Mouse (Mus musculus) cerebellum, adult 8-10 months (tissue): ENCODE data around the gene Pmel.
"Not testable (repeated sequence)": the region's sequence is repeated elsewhere in the genome, so short reads cannot be mapped to it uniquely, and the experiment has no call there.

Source experiments
- DNase-seq: peaks from one replicate; pipeline ENCODE4 v3.0.0; 2022

Pmel gene

DNA sequence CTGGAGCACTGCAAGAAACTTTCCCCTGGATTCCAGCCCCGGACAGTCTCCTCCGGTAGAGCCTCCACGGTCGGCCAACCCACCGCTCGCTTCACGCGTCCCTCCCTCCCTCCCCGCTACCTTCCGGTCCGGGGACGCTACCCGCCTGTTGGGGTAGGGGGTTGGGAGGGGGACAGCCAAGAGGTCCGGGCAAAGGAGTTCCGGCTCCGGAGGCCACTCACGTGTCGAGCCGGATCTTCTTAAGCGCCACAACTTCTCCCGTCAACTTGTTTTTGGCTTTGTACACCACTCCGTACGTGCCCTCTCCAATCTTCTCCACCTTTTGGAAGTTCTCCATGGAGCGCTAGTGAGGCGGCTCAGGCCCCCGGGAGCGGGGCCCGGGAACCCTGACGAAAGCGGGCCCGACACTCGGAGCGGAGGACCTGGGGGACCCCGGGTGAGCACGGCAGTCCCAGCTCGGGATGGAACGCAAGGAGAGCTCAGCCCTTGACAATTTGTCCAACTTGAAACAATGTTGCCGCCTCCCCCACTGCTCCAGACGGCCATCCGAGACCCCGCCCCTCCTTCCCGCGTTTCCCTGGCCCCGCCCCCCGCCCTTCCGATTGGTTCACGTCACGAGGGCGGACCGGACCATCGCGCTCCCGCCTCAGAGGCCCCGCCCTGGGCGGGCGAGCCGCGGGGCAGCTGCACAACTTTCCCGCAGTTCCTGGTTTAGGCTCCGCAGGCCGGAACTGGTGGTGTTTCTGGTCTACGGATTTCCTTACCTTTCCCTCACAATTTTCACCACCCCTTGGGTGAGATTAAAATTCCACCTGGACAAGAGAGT lies 709 bp downstream of the Pmel start, which contains the start of gene Cdk2:
Gene Cdk2 (minus strand): TSS at position 541 of the 826 bp plus-strand sequence.
- DNase-seq = peak; percentile 80

DNA sequence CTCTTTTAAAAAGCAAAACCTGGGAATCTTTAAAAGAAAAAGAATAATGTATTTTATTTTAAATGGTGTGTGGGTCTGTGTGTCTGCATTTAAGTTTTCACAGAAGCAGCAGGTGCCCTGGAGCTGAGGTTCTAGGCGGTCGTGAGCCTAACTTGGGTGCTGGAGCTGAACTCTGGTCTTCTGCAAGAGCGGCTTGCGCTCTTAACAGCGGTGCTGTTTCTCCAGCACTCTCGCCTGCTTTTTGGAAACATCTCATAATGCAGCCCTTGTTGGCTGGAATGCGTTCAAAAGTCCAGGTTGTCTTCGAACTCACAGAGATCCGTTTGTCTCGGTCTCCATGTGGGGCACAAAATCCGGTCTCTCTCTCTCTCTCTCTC lies 1.3 kb downstream of the Pmel start:
- no peak for DNase-seq

DNA sequence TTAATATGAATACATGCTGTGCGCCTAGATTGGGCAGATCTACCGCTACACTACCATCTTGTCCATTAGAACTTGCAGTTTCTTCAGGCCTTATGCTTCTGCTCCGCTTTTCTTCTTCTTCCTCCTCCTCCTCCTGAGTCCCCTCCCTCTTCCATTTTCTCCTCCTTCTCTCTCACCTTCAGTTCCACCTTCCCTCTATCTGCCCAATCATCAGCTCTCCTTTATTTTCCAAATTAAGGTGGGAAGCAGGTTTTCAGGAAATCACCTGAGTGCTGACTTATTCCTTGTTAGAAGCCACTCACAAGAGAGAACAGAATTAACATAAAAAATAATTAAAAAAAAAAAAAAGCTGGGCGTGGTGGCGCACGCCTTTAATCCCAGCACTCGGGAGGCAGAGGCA lies 7.3 kb downstream of the Pmel start:
- DNase-seq = not testable (repeated sequence)

DNA sequence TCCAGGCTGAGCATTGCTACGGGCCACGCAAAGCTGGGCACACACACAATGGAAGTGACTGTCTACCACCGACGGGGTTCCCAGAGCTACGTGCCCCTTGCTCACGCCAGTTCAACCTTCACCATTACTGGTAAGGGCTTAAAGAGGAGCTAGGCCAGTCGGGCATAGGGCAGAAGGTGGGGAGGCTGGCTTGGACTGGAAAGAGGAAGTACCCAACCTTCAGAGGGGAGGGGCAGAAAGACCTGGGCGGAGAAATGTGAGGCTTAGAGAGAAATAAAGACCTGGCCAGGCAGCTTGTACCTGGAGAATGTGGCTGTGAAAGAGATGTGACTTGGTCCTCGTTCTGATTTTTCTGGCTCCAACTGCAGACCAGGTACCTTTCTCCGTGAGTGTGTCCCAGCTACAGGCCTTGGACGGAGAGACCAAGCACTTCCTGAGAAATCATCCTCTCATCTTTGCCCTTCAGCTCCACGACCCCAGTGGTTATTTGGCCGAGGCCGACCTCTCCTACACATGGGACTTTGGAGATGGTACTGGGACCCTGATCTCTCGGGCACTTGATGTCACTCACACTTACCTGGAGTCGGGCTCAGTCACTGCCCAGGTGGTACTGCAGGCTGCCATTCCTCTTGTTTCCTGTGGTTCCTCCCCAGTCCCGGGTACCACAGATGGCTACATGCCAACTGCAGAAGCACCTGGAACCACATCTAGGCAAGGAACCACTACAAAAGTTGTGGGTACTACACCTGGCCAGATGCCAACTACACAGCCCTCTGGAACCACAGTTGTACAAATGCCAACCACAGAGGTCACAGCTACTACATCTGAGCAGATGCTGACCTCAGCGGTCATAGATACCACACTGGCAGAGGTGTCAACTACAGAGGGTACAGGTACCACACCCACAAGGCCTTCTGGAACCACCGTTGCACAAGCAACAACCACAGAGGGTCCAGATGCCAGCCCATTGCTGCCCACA lies 11.9 kb downstream of the Pmel start:
- DNase-seq = no peak

DNA sequence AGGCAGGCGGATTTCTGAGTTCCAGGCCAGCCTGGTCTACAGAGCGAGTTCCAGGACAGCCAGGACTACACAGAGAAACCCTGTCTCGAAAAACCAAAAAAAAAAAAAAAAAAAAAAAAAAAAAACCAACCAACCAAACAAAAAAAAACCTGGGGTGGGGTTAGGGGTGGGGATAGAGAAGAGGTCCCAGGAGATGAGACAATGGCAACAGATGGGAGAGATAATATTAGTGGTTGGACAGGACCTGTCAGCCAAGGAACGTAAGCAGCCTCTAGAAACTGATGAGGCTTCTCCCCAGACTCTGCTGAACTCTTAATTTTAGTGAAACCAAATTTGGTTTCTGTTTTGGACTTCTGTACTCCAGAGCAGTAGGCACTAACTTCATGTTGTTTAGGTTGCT lies 21.5 kb downstream of the Pmel start:
- DNase-seq = not testable (repeated sequence)

DNA sequence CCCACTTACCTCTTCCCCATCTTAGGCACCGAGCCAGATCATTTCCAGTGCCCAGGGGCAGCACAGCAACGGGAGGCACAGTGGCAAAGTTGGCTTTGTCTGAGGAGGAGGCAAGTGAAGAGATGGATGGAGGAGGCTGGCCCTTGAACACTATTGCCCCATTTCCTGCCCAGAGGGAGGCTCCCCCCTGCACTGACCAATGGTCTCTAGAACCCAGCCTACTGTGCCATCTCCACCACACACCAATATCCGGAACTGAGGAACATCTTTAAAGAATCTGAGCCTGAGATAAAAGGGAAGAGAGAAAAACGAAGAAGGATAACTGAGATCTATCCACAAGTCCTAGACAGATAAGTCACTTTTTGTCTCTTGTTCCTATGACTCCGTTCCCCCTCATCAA lies 24.1 kb downstream of the Pmel start:
- DNase-seq = no peak

DNA sequence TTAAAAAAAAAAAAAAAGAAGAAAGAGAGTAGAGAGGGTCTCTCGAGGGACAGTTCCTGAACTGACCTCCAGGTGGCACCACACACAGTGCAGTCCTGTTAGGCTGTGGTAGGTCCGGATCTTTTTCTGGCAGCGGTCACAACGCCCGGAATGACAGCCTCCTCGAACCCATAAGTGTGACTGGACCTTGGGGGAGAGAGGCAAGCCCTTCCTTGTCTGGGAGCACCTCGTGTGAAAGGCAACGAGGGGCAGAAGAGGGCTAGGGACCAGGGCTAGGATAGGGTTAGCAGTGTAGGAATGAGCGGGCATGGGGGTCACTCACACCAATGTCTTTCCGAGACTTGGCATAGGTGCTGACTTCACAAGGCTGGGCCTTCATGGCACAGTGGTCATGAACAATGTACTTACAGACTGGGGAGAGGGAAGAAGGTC lies 27.0 kb downstream of the Pmel start:
- peak; percentile 71 for DNase-seq

DNA sequence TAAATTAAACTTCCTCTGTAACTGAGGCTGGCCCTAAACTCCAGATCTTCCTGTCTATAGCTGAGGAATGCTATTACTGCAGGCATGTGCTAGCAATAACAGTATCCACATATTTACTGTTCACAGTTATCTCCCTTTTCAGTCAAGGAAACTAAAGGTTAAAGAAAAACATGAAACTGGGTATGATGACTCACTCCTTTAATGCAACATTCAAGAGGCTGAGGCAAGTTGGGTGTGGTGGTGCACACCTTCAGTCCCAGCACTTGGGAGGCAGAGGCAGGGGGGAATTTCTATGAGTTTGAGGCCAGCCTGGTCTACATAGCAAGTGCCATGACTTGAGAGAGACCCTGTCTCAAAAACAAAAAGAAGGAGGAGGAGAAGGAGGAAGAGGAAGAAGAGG lies 28.0 kb downstream of the Pmel start:
- DNase-seq = no peak

DNA sequence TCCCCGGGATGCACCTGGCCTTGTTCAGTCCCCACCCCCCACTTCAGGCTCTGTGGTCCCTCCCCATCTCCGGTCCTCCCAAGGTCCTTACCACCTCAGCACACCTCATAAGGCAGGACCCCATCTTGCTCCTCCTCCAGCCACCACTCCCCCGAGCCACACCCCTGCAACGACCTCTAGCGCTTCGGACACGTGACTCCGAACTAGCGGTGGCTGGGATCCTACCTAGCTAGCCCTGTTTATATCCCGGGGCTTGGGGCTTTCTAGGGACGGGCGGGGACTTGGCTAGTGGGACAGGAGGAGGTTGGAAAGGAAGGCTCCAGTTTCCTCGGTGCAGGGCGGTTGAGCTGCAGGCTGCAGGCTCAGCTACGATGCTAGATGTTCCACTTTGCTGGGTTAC lies 33.4 kb downstream of the Pmel start:
- no peak for DNase-seq

DNA sequence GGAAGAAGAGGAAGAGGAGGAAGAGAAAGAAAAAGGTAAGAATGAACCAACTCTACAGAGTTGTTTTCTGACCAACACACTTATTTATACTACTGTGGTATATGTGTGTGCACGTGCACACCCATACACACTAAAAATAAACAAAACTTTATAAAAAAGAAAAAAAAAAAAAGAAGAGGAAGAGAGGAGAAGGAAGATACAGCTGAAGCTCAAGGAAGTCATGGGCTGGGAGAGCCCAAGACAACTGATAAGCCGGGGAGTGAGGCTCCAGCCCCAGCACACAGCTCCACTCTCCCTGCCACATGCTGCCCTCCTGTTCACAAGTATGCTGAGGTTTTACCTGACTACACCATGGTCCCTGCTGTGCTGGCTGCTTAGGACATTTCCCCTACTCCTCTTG lies 36.3 kb downstream of the Pmel start:
- DNase-seq = no peak

DNA sequence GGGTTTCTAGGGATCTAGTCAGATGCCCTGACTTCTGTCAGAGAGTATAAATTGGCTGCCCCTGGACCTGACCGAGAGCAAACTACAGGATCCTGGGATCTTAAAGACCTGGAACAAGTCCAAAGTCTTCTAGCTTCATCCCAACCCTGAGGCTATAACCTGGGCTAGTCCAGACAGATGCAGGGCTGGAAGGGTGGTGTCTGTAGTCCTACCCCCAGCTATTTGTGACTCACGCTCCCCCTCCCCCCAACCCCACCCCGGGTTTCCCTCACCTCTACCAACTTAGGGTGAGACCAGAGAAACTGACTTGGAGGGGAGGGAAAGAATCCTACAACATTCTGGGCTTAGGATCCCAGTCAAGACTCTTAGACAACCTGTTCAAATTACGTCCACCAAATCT lies 38.6 kb downstream of the Pmel start:
- no peak for DNase-seq

DNA sequence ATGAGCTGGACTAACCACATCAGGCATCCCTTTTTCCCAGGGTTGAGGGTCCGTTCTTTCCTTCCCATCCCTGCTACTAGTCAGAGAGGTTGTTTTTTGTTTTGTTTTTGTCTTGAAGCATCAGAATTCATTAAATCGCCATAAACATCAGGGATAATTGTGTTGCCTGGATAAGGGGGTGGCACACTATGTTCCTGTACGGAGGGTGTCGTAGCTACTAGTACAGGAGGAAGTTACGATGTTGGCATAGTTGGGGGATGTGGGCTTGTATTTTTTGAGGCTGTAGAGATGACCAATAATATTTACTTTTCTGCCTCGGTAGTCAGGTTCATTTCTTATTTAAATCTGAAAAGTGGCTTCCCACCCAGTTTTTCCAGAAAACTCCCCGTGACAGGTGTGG lies 39.2 kb downstream of the Pmel start:
- no peak for DNase-seq

DNA sequence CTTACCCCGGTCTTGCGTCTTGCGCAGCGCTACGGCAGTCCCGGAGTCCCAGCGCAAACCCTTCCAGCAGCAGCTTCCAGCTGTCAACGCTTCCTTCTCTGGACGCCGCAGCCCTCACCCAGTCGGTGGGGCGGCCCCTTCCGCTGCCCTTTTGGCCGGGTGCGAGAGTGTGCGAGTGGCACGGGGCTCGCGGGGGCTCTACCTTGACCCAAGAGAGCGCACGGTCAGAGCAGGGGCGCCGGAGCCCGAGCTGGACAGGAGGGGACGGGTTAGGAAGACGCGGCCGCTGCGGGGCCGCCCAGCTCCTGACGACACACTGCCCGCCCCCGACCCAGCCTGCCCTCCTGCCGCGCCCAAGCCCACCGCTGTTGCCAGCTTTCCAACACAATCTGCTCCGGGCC lies 39.8 kb downstream of the Pmel start:
- DNase-seq = peak; percentile 50

DNA sequence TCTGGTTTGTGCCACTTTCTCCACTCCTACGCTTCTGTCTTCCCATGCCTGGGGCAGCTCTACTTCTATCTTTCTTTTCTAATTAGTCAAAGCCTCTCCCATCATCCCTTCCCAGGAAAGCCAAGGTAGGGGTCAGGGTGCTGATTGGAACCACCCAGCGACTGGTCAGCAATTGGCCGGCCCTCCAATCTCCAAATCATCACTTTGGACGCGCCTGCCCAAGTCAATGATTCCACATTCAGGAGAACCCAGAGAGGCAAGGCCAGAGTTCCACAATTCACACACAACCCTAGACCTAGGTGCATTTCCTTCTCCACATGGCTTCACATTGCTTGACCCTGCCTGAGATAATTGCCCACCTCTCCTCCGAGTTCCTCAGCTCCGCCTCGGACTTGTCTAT lies 40.2 kb downstream of the Pmel start:
- DNase-seq = no peak

DNA sequence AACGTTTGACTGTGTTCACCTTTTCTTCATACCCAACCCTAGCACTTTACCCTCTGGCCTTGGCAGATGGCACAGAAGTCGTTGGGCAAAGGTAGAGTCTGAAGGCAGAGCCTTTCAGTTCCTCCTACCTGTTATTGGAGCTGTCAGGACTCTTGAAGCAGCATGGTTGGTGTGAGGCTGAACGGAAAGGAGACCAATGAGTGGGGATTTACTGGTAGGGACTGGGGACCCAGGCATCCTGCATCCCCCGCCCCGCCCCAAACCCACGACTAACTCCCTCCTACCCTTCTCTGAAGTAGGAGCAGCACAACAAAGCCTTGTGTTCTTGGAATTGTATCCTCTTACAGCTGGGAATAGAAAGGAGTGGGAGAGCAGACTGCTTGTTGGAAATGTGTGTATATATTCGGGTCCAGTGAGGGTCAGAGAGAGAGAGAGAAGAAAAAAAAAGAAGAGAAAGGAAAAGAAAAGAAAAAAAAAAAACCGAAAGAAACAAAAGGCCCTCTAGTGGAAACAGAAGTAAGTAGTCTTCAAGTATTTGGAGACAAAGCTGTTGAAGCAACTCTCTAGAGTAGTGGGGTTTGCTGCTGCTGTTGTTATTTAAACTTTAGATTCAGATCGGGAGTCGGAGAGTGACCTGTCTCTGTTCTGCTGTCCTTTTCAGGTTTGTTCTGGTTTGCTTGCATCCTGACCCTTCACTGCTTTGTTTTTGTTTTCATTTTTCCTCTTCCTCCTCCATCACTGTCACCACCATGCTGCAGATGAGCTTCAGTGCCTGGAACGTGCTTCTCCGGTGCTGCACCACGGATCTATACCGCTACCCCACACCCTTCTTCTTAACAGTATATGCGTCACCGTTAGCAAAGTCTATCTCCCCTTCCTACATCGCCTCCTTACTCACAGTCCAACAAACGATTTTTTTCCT lies 40.9 kb downstream of the Pmel start, which contains the start of gene Dgka:
Gene Dgka (minus strand): TSS at position 176 of the 922 bp plus-strand sequence.
- DNase-seq = no peak

DNA sequence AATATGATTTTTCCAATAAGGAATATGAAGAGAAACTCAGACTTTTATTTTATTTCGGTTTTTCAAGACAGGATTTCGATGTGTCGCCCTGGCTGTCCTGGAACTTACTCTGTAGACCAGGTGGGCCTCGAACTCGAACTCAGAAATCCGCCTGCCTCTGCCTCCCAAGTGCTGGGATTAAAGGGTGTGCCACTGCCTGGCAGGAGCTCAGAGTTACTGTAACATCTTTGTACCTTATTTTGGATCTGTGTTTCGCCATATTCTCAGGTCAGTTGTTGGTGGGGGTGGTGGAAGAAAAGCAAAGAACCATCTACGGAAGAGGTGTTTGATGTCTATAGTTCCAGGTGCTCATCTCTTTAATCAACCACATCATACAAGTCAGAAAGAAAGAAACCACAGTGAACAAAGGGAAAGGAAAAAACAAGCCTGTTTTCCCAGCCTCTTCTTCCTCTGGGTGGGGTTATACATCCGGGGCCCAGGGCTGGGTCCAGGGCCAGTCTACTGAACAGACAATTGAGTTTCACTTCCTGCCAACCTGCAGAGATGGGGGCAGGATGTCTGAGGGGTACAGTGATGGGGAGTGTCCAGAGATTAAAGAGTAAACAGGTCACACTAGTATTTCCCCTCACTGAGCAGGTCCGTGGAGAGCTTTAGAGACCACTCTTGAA lies 42.1 kb downstream of the Pmel start:
- no peak for DNase-seq

DNA sequence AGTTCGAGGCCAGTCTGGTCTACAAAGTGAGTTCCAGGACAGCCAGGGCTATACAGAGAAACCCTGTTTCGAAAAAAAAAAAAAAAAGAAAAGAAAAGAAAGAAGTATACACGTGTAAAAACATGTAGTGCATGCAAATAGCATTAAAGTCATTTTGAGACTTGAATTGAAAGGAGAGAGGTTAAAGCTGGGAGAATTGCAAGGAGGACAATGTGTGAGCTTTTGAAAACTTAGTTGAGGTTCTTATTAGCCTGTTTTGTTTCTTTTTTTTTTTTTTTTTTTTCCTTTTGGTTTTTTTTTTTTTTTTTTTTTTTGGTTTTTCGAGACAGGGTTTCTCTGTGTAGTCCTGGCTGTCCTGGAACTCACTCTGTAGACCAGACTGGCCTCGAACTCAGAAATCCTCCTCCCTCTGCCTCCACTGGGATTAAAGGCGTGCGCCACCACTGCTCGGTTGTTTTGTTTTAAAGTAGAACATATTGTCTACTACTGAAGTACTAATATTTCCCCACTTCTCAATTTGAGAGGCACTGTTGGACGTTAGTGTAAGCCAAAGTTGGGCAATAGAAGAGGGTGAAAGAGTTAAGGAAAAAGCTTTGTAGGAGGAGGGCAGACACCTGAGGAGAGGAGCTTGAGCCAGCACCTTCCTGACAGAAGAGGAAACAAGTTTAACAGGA lies 43.1 kb downstream of the Pmel start:
- DNase-seq = no peak

DNA sequence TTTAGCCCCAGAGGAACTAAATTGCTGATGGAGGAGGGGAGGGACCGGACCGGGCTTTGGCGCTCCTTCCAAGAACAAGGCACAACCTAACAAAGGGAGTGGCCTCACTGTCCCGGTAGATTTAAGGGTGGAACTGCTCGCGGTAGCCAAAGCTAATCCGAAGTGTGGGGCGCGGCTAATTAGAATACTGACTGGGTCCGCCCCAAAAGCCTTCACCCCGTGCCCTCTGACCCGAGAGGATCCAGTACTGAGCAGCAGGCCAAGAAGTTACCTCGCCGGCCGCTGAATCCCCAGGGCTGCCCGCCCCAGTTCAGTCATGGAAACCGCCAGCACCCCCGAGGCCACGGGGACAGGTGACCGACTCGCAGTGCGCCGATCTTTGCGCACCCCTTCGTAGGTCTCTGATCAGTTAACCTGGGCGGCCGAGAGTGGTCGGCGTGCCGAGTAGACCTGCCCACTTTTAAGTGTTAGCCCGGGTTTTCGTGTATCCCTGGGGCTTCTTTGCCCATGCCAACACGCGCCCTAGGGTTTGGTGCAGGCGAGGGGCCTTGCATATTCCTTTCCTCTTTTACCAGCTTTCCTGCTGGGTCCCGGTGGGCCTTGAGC lies 43.8 kb downstream of the Pmel start, which contains the start of gene Pym1:
Gene Pym1 (plus strand): TSS at position 244 of the 606 bp plus-strand sequence.
- peak; percentile 53 for DNase-seq

DNA sequence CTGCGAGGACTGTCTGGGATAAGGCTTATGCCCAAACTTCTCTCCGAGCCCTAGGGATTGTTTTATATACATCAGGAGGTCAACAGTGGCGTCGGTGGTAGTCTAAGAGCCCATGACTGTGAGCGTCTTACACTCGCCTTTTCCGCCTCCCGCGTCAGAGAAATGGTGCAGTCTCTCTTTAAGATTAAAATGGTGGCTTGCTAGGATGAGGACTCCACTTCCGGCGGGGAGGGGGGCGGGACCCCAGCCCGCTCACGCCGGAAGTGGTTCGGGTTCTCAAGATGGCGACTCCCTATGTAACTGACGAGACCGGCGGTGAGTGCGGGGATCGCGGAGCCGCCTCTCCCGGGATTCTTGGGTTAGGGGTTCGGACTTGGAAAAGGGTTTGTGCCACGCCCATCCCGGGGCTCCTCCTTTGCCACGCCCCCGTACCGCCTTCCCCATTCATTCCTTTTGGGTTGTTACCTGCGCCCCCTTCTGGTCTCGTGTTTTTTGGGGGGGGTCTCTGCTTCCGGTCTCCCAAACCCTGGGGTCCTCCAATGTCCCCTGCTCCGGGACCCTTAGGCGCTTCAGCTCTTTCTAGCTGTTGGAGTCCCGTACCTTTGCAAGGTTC lies 44.4 kb downstream of the Pmel start:
- DNase-seq = peak; percentile 74
